ENCODE assay signal across 8 mouse cellular contexts in genomic region chr11:120304886-120305534, GRCm38 (mm10). TPM values are rescaled to one million over a fixed set of nuclear protein-coding genes. Genes with fewer than 3 reads are reported as not detected.
DNase-seq lines count a peak whose midpoint lies in the region; ATAC-seq lines count a peak whose summit lies in the region.

No protein-coding gene starts in this region.

- H3K36me3 ChIP-seq in hindbrain, embryonic 15.5 days, result no peaks in the 10 kb centered on the region
- H3K36me3 ChIP-seq in macrophage (ENCODE audit: inconsistent target), result no peaks in the 10 kb centered on the region

- peak; percentile 95 for ATAC-seq in hindbrain, embryonic 15.5 days (ENCODE audit: low FRiP score, low read depth)

- H3K4me2 ChIP-seq in hindbrain, embryonic 15.5 days, result peak overlapping the region; percentile 89

- H3K27ac ChIP-seq in hindbrain, embryonic 15.5 days (replicated peaks), result peak overlapping the region; percentile 92
- no peak overlapping the region for H3K27ac ChIP-seq in macrophage

- H3K4me1 ChIP-seq in hindbrain, embryonic 15.5 days (replicated peaks), result peaks cover 42% of the 10 kb centered on the region

- WGBS in hindbrain, embryonic 15.5 days, result under 1% methylated on average over 52 of the region's 53 CpGs
- 2% methylated on average over 41 of the region's 53 CpGs for WGBS in macrophage (ENCODE audit: missing documents)

- H3K27me3 ChIP-seq in hindbrain, embryonic 15.5 days, result no peaks in the 10 kb centered on the region

- DNase-seq in ZHBTc4 (ENCODE audit: low read depth, low spot score), result peak; percentile 97
- DNase-seq in cerebellum, postnatal 36 days, result peak; percentile 84 to 89
- DNase-seq in frontal cortex, postnatal 36 days (ENCODE audit: low spot score in 2 of 2), result peak; percentile 72 to 77
- peak; percentile 75 to 82 for DNase-seq in left cerebral cortex, adult 18-20 months (ENCODE audit: low spot score in 2 of 2)
- DNase-seq in retina, postnatal 7 days (ENCODE audit: low read depth, low spot score), result peak; percentile 97
- DNase-seq in urinary bladder, adult 18-20 months (ENCODE audit: low spot score in 2 of 2), result peak; percentile 72 to 74

- peak overlapping the region; percentile 61 for H3K9ac ChIP-seq in hindbrain, embryonic 15.5 days

- H3K4me3 ChIP-seq in hindbrain, embryonic 15.5 days, result peak overlapping the region; percentile 52
- H3K4me3 ChIP-seq in macrophage (ENCODE audit: inconsistent target), result peak overlapping the region; percentile 20; the same call in 1 of the 2 replicates

- no peaks in the 10 kb centered on the region for H3K9me3 ChIP-seq in hindbrain, embryonic 15.5 days

- H3K79me2 ChIP-seq in macrophage (ENCODE audit: inconsistent target), result no peaks in the 10 kb centered on the region

RNA-seq across cellular contexts. Expression of gene Actg1, which starts 43.3 kb away (rescaled TPM):
- polyA plus RNA-seq in hindbrain, embryonic 15.5 days (2015; fragmentation: Nextera tagmentation; extraction: Ambion mirVana), result 3,943 and 4,131 TPM in 2 replicates
- total RNA-seq in left cerebral cortex, adult 18-20 months (2021), result 1,000 to 10,000 TPM; 1,195 to 1,258 TPM
- total RNA-seq in macrophage (2018; cell fraction: chromatin; rRNA removed), result 1,000 to 10,000 TPM in 2 of 26 experiments, 100 to 1,000 TPM in 24; 287 to 1,531 (median 530) TPM
- total RNA-seq in macrophage (2018; cell fraction: cytosol; rRNA removed), result 1,000 to 10,000 TPM; 1,610 to 3,491 (median 2,081) TPM
- total RNA-seq in macrophage (2018; cell fraction: nucleus; rRNA removed), result 1,000 to 10,000 TPM in 17 of 26 experiments, 100 to 1,000 TPM in 9; 698 to 2,123 (median 1,142) TPM
- 1,569 to 2,966 TPM (median 1,773 TPM) in 3 replicates for polyA plus RNA-seq in macrophage (2018)

RNA-seq across cellular contexts. Expression of gene Fscn2, which starts 56.3 kb away (rescaled TPM):
- 0.88 and 1.6 TPM in 2 replicates for polyA plus RNA-seq in hindbrain, embryonic 15.5 days (2015; fragmentation: Nextera tagmentation; extraction: Ambion mirVana)
- total RNA-seq in left cerebral cortex, adult 18-20 months (2021), result not detected
- under 1 TPM in 1 of 26 experiments, not detected in 25; 0.49 TPM for total RNA-seq in macrophage (2018; cell fraction: chromatin; rRNA removed)
- under 1 TPM in 1 of 26 experiments, not detected in 25; 0.16 TPM for total RNA-seq in macrophage (2018; cell fraction: cytosol; rRNA removed)
- not detected for total RNA-seq in macrophage (2018; cell fraction: nucleus; rRNA removed)
- not detected in 3 replicates for polyA plus RNA-seq in macrophage (2018)
